Mouse (Mus musculus) embryonic fibroblast, embryonic 13.5 days (primary cell): ENCODE measurements around the gene Smarcd3. TPM values are rescaled to one million over a fixed set of nuclear protein-coding genes. Genes with fewer than 3 reads are reported as not detected.
"Not testable (repeated sequence)": the region's sequence is repeated elsewhere in the genome, so short reads cannot be mapped to it uniquely, and the experiment has no call there.

Source experiments
- H3K27ac ChIP-seq: 2 replicates; pipeline ENCODE4 v1.5.1; 2012; ENCODE audit warnings: low read length, control low read depth, inconsistent platforms; ENCODE audit not compliant: insufficient read depth
- H3K4me1 ChIP-seq: 2 replicates; pipeline ENCODE4 v1.6.1; 2011; ENCODE audit warnings: low read length; ENCODE audit not compliant: control insufficient read depth, insufficient read depth
- H3K4me3 ChIP-seq: 2 replicates; pipeline ENCODE4 v1.5.1; 2011; ENCODE audit warnings: mild to moderate bottlenecking, control low read depth, low read length; ENCODE audit not compliant: insufficient read depth
- CTCF ChIP-seq: IDR thresholded peaks from 2 replicates; pipeline ENCODE4 v1.5.1; 2011; ENCODE audit warnings: mild to moderate bottlenecking, control low read depth, low read length, moderate library complexity, borderline replicate concordance; ENCODE audit not compliant: insufficient read depth
- POLR2A ChIP-seq: IDR thresholded peaks from 2 replicates; pipeline ENCODE4 v1.6.1; 2011; ENCODE audit warnings: low read depth, mild to moderate bottlenecking, control low read depth, low read length, moderate library complexity
- polyA plus RNA-seq: library from polyadenylated mRNA; stranded (reverse); fragments of >200 nt; gene quantifications from 2 replicates; pipeline ENCODE4 v1.2.4, GENCODE M21; 2011; ENCODE audit warnings: low read depth; ENCODE audit not compliant: missing spikeins, insufficient read length

The Smarcd3 gene
- polyA plus RNA-seq, 1 experiment, result 27.8 TPM

DNA sequence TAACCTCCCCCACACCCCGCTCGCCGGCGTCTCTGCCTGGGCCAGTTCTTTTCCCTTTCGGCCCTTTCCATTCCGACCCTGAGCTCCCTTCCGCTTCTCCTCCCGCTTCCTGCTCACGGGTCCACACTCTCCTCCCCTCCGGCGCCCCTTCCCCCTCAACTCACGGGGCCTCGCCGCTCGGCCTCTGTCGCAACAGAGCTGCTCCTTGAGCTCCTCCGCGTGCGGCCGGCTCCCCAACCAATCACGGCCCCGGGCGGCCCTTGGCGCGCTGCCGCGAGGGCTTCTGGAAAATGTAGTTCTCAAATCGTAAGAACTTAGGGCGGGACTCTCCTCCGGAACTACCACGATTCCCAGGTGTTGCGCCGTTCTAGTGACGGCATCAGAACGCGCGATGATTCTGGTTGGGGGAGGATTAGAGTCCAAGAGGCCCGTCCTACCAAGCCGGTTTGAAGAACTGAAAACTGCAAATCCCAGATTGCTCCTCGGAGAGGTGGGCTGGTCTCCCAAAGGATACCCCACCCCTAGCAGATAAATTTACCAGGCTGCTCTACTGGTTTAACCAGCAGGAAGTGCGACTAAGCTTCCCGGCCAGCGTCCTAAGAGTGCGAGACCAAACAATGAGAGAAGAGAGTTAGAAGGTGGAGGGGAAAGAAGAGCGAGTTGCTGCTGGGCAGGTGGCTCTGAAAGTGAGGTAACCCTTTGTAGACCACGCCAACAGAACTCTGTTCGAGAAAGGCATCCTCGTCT is 46.9 kb downstream of the Smarcd3 start, which contains the start of gene Abcf2:
Abcf2 (minus strand) TSS at position 285 of the 747 bp plus-strand sequence.
- peaks cover 6% of the 10 kb centered on the region; the same call in 1 of the 2 replicates for H3K4me1 ChIP-seq
- H3K27ac ChIP-seq, result peak within 1 kb of the TSS; percentile 55
- peak within 1 kb of the TSS; percentile 78 for H3K4me3 ChIP-seq
- TF ChIP-seq POLR2A, result peak; percentile 99
- no peak for TF ChIP-seq CTCF

DNA sequence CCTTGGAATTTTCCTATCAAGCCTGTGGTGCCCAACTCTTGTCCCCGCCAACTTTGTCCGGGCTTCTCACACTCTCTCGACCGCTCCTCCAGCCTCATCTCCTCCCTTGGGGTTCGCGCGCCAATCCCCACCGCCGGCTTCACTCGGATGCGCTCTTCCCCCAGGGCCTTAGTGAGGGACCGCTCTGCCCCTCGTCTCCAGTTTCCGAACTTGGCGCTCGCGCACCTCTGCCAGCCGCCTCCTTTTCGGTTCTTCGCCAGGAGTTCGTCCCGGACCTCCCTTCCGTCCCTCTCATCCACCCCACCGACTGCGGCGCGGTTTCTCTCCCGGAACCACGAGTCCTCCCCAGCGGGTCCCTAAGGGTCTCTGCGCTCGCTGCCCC is 47.4 kb downstream of the Smarcd3 start:
- Histone ChIP-seq H3K27ac (no peak overlapping the region), H3K4me3 (peak overlapping the region; percentile 78), H3K4me1 (peaks cover 6% of the 10 kb centered on the region; the same call in 1 of the 2 replicates)
- TF ChIP-seq POLR2A (no peak), CTCF (no peak)

DNA sequence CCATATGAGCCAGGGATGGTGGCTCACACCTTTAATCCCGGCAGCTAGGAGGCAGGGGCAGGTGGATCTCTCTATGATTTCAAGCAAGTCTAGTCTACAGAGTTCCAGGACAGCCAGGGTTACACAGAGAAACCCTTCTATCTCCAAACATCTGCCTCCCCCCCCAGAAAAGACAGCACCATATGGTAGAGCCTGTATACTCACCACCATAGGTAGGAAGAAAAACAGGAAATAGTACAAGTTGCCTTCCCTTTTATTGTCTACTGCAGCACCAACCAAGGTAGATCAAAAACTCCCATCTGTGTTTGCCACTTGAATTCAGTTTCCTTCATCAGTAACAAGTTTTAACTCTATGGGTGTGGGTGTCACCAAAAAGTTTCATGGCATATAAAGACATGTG is 48.3 kb downstream of the Smarcd3 start:
- H3K4me3 ChIP-seq, result peak overlapping the region; percentile 78

DNA sequence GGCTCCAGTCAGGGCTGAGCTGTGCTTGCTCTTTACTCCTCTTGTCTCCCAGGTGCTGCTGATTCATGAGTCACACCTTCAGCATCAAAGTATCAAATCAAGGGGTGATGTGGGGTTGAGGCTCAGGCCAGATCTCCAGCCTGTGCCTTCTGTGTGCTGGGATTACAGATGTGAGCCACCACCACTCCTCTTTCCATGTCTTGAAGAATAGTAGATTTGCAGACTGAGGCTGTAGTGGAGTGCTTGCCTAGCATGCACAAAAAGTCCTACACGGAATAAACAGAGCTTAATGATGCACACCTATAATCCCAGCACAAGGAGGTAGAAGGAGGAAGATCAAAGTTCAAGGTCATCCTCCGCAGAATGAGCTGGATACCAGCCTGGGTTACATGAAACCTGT is 67.5 kb downstream of the Smarcd3 start, which contains the start of gene 4931409K22Rik:
4931409K22Rik (minus strand) TSS at position 101 of the 400 bp plus-strand sequence.
- no peaks in the 10 kb centered on the region for H3K4me1 ChIP-seq
- no peak for TF ChIP-seq POLR2A
- no peak for TF ChIP-seq CTCF
- no peak within 1 kb of the TSS for H3K27ac ChIP-seq
- H3K4me3 ChIP-seq, result no peak within 1 kb of the TSS

More for the DNA sequence above, 48.3 kb downstream of the Smarcd3 start:
- TF ChIP-seq POLR2A (no peak), CTCF (no peak)
- Histone ChIP-seq H3K27ac (no peak overlapping the region), H3K4me1 (peaks cover 6% of the 10 kb centered on the region; the same call in 1 of the 2 replicates)

DNA sequence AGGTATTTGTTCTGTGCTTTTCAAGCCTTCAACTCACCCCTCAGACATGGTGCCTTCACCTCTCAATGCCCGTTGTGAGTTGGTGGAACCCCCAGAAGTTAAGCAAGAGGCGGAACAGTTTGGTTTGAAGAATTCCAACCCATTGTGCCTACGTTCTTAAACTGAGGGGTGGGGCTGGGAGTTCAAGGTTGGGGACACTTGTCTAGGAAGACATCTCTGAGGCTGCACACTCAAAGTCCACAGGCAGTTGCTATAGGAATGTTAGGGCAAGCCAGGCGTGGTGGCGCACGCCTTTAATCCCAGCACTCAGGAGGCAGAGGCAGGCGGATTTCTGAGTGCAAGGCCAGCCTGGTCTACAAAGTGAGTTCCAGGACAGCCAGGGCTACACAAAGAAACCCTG is 68.9 kb downstream of the Smarcd3 start:
- H3K4me1 ChIP-seq, H3K27ac ChIP-seq, H3K4me3 ChIP-seq: not testable (repeated sequence)

DNA sequence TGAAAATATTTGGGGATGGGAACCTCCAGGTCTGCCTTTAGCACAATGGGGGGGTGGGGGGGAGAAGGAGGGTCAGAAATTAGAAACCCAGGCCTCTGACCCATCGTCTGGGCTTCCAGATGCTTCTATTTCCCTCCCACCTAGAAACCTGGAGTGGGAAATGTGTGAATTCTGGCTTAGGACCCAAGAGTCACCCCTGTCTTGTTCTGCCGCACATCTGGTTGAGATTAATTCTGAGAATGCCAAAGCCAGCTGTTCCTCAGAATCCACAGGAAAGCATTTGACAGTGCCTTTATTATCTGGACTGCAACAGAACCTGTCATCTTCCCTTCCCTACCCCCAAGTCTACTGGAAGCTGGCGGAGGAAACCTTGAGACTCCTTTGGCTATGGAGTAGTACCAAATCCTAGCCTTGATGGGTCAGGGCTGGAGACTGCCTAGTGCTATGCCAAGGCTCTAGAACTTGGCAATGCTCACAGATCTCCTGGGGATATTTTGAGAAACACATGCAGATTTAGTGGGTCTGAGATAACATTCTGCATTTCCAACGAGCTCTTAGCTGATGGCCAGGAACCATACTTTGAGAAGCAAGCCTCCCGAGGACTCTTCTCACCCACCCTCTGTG is 70.5 kb downstream of the Smarcd3 start:
- no peak overlapping the region for H3K4me3 ChIP-seq
- no peak for TF ChIP-seq POLR2A
- no peak for TF ChIP-seq CTCF
- no peak overlapping the region for H3K27ac ChIP-seq
- H3K4me1 ChIP-seq, result no peaks in the 10 kb centered on the region

DNA sequence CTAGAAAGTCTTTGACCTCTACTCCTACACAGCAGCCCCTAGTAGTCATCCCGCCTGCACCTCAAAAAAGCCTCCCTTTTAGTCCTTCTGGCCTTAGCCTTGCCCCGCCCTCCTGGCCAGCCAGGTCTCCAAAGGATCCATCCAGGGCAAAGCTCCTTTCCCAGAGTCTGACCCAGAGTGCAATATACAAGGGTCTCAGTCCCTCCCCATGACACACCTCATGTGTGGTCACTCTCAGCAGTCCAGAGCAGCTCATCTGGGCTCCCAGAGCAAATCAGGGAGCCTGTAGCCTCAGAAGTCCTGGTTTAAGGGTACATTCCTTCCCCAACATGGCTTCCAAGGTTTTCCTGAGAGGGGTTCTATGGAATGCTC is 72.9 kb downstream of the Smarcd3 start:
- Histone ChIP-seq H3K4me1 (no peaks in the 10 kb centered on the region), H3K4me3 (no peak overlapping the region), H3K27ac (no peak overlapping the region)
- TF ChIP-seq POLR2A (no peak), CTCF (no peak)

DNA sequence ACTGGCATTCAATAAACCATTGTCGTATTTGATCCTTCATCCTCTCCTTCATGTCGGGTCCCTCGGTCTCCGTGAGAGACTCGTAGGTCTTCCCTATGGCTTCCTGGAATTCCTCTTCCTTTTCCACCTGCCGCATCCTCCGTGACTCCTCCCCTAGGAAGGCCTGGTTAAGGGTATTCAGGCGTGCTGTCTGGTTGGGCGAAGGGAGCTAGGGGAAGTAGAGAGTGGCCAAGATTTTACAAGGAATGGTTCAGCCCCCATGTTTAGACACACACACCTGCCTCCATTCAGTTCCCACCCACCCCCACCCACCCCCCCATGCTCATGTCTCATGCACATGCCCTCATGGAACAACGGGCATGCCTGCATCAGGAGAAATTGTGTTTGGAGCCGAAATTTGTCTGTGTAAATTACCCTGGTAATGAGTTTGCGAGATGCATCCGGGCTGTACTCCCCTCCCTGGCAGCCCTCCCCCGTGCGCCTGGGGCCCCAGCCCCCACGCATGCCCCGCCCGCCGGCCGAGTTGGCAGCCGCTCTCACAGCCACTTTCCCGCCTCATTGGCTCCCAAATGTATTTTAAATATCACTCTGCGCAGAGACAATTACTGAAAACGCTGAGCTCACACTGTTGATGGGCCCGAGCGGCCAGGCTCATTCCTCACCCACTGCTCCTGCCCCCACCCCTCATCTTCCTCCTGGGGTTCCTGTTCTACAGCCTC is 73.5 kb downstream of the Smarcd3 start:
- Histone ChIP-seq H3K4me3 (no peak overlapping the region), H3K4me1 (no peaks in the 10 kb centered on the region), H3K27ac (no peak overlapping the region)
- TF ChIP-seq POLR2A (no peak), CTCF (no peak)

DNA sequence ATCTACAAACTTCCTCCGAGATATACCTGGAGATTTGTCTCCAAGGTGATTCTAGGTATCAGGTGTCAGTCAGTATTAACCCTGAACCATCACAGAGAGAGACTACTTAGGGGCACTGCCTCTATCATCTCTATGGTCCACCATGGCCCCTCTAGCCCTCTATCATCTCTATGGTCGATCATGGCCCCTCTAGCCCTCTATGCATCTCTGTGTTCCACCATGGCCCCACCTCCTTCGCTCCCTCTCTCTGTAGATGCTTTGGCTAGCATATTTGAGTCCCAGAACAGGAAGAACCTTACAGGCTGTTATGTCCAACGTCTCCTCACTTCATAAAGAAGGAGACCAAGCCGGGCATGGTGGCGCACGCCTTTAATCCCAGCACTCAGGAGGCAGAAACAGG is 81.6 kb downstream of the Smarcd3 start:
- TF ChIP-seq CTCF (no peak), POLR2A (no peak)
- Histone ChIP-seq H3K4me3 (no peak overlapping the region), H3K27ac (no peak overlapping the region), H3K4me1 (no peaks in the 10 kb centered on the region)

DNA sequence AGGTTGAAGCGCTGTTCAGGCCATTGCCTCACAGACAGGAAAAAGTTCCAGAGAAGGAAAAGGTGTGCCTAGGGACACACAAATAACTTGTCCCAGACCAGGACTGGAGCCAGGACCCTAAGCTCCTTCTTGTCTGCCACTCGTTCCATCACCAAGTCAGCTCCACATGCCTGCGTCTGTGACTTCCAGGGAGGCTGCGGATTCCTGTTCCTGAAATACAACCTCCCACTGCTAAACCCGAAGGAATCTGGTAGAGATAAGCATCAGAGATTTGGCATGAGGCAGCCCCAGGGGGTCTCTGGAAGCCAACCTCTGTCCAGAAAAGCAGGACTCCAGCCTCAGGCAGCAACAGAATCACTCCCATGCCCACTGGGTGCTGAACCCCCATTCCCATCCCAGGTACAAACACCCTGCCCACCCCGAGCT is 83.1 kb downstream of the Smarcd3 start:
- Histone ChIP-seq H3K4me3 (no peak overlapping the region), H3K4me1 (no peaks in the 10 kb centered on the region), H3K27ac (no peak overlapping the region)
- no peak for TF ChIP-seq CTCF
- no peak for TF ChIP-seq POLR2A

Other genes starting within 250 kb of the Smarcd3 start
- 0.39 and 1.0 TPM in 2 replicates for gene Atg9b, start 232.3 kb downstream of the Smarcd3 start, polyA plus RNA-seq
- gene Abcb8, start 230.7 kb downstream of the Smarcd3 start, polyA plus RNA-seq, result 10.6 and 11.7 TPM in 2 replicates
- gene Asic3, start 211.0 kb downstream of the Smarcd3 start, polyA plus RNA-seq, result 2.3 and 3.5 TPM in 2 replicates
- gene Cdk5, start 200.9 kb downstream of the Smarcd3 start, polyA plus RNA-seq, result 70.7 and 76.7 TPM in 2 replicates
- gene Slc4a2, start 200.6 kb downstream of the Smarcd3 start, polyA plus RNA-seq, result 59.0 and 69.3 TPM in 2 replicates
- gene Fastk, start 179.1 kb downstream of the Smarcd3 start, polyA plus RNA-seq, result 63.3 and 91.1 TPM in 2 replicates
- gene Tmub1, start 176.6 kb downstream of the Smarcd3 start, polyA plus RNA-seq, result 5.9 and 9.8 TPM in 2 replicates
- 31.2 and 38.7 TPM in 2 replicates for gene Agap3, start 172.2 kb downstream of the Smarcd3 start, polyA plus RNA-seq
- not detected in 2 replicates for gene Gbx1, start 97.2 kb downstream of the Smarcd3 start, polyA plus RNA-seq
- gene Asb10, start 83.4 kb downstream of the Smarcd3 start, polyA plus RNA-seq, result not detected in 2 replicates
- gene 4931409K22Rik, start 67.6 kb downstream of the Smarcd3 start, polyA plus RNA-seq, result not detected in 2 replicates
- gene Abcf2, start 46.9 kb downstream of the Smarcd3 start, polyA plus RNA-seq, result 69.3 and 73.4 TPM in 2 replicates
- 45.5 and 54.6 TPM in 2 replicates for gene Chpf2, start 37.7 kb downstream of the Smarcd3 start, polyA plus RNA-seq
- 42.9 and 49.5 TPM in 2 replicates for gene Nub1, start 61.1 kb upstream of the Smarcd3 start, polyA plus RNA-seq
- gene Wdr86, start 106.3 kb upstream of the Smarcd3 start, polyA plus RNA-seq, result 1.1 TPM in 1 of 2 replicates, not detected in the other
- not detected in 2 replicates for gene Crygn, start 133.6 kb upstream of the Smarcd3 start, polyA plus RNA-seq
- 147 and 150 TPM in 2 replicates for gene Rheb, start 218.2 kb upstream of the Smarcd3 start, polyA plus RNA-seq